9 mouse cellular contexts compared by ENCODE assay signal in genomic region chrX:161790182-161790581, GRCm38 (mm10).
DNase-seq lines count a peak whose midpoint lies in the region; ATAC-seq lines count a peak whose summit lies in the region.
"Had no signal": no experiment of that assay in that cellular context is flagged by ENCODE, and none has a peak within 500 bp of the region (broad histone marks: within the 10 kb centered on the region; RNA-seq: fewer than 3 reads in every experiment).

No protein-coding gene starts in this region.

- H3K27me3 ChIP-seq in kidney, embryonic 16.5 days (ENCODE audit: insufficient read depth, low read length) = peaks cover 23% of the 10 kb centered on the region; the same call in 1 of the 2 replicates
- no peaks in the 10 kb centered on the region for H3K27me3 ChIP-seq in splenic B cell, adult 2 months (ENCODE audit: control insufficient read depth, insufficient read depth, low read length, poor library complexity, severe bottlenecking)
- no peaks in the 10 kb centered on the region for H3K27me3 ChIP-seq in forebrain, embryonic 15.5 days
- no peaks in the 10 kb centered on the region for H3K27me3 ChIP-seq in heart, embryonic 11.5 days (ENCODE audit: control insufficient read depth, insufficient read depth, low read length)

- H3K4me2 ChIP-seq in kidney, embryonic 16.5 days (replicated peaks; ENCODE audit: low read depth, low read length) = no peak overlapping the region
- H3K4me2 ChIP-seq in forebrain, embryonic 15.5 days (replicated peaks) = no peak overlapping the region
- no peak overlapping the region for H3K4me2 ChIP-seq in heart, embryonic 11.5 days
- H3K4me2 ChIP-seq: heart, embryonic 15.5 days had no signal

- no peak overlapping the region for H3K4me3 ChIP-seq in kidney, embryonic 16.5 days (ENCODE audit: low read length)
- H3K4me3 ChIP-seq in forebrain, embryonic 15.5 days = no peak overlapping the region
- H3K4me3 ChIP-seq in heart, embryonic 11.5 days (ENCODE audit: low read depth, low read length) = no peak overlapping the region
- H3K4me3 ChIP-seq: heart, embryonic 15.5 days had no signal

- H3K9me3 ChIP-seq in kidney, embryonic 16.5 days (ENCODE audit: low read length) = no peaks in the 10 kb centered on the region
- H3K9me3 ChIP-seq in forebrain, embryonic 15.5 days = no peaks in the 10 kb centered on the region
- no peaks in the 10 kb centered on the region for H3K9me3 ChIP-seq in heart, embryonic 11.5 days (replicated peaks; ENCODE audit: control insufficient read depth, low read length)
- H3K9me3 ChIP-seq: heart, embryonic 15.5 days had no signal

- H3K4me1 ChIP-seq in kidney, embryonic 16.5 days (ENCODE audit: insufficient read depth, low read length) = no peaks in the 10 kb centered on the region
- H3K4me1 ChIP-seq in forebrain, embryonic 15.5 days = no peaks in the 10 kb centered on the region
- H3K4me1 ChIP-seq in heart, embryonic 11.5 days (ENCODE audit: control insufficient read depth, insufficient read depth, low read length) = no peaks in the 10 kb centered on the region
- H3K4me1 ChIP-seq: heart, embryonic 15.5 days had no signal

- DNase-seq in heart, postnatal 10 days = peak; percentile 32 to 35
- no peak for DNase-seq in heart, postnatal 25 days (ENCODE audit: low spot score)
- peak; percentile 17 for DNase-seq in right cerebral cortex, adult 18-20 months
- no peak for DNase-seq in right cerebral cortex, postnatal 14 days
- DNase-seq in splenic B cell, adult 2 months (ENCODE audit: low read depth, low spot score) = peak; percentile 0

- H3K36me3 ChIP-seq in kidney, embryonic 16.5 days (ENCODE audit: insufficient read depth, low read length) = no peaks in the 10 kb centered on the region
- no peaks in the 10 kb centered on the region for H3K36me3 ChIP-seq in splenic B cell, adult 2 months (ENCODE audit: control insufficient read depth, insufficient read depth, low read length, poor library complexity, severe bottlenecking)
- H3K36me3 ChIP-seq in forebrain, embryonic 15.5 days = no peaks in the 10 kb centered on the region
- H3K36me3 ChIP-seq in heart, embryonic 11.5 days (ENCODE audit: control insufficient read depth, insufficient read depth, low read length) = no peaks in the 10 kb centered on the region
- H3K36me3 ChIP-seq: heart, embryonic 15.5 days had no signal

- H3K9ac ChIP-seq in kidney, embryonic 16.5 days (replicated peaks; ENCODE audit: low read length) = no peak overlapping the region
- no peak overlapping the region for H3K9ac ChIP-seq in forebrain, embryonic 15.5 days (replicated peaks)
- no peak overlapping the region for H3K9ac ChIP-seq in heart, embryonic 11.5 days (ENCODE audit: low read depth, low read length)
- H3K9ac ChIP-seq: heart, embryonic 15.5 days had no signal

- peak; percentile 35; the same call in 1 of the 2 replicates for ATAC-seq in kidney, embryonic 16.5 days (ENCODE audit: low FRiP score, low TSS enrichment)
- no peak for ATAC-seq in forebrain, embryonic 15.5 days (replicated peaks)
- ATAC-seq in heart, embryonic 11.5 days (replicated peaks; ENCODE audit: insufficient number of reproducible peaks, low FRiP score, low TSS enrichment) = no peak

- H3K27ac ChIP-seq in kidney, embryonic 16.5 days (ENCODE audit: low read length) = no peak overlapping the region
- H3K27ac ChIP-seq in forebrain, embryonic 15.5 days (replicated peaks) = no peak overlapping the region
- H3K27ac ChIP-seq in heart, embryonic 11.5 days (ENCODE audit: low read depth, low read length) = no peak overlapping the region
- H3K27ac ChIP-seq: heart, embryonic 15.5 days had no signal

- intact Hi-C loops in heart, postnatal 10 days (cut with DNase I) = loop anchor here (2.0 kb wide), 1 partner anchor 391 kb away; no protein-coding TSS in a partner anchor
- intact Hi-C loops in heart, postnatal 25 days (cut with DNase I) = loop anchor here (1.0 kb wide), 1 partner anchor 391 kb away; no protein-coding TSS in a partner anchor

- 21% methylated on average over 6 of the region's 6 CpGs for WGBS in kidney, embryonic 16.5 days
- WGBS in forebrain, embryonic 15.5 days = 26% methylated on average over 6 of the region's 6 CpGs
- WGBS in heart, embryonic 11.5 days (ENCODE audit: insufficient replicate concordance) = 22% methylated on average over 6 of the region's 6 CpGs

Comparison
In these comparisons a context has a peak if more than half of its experiments do, and no peak if none do; other contexts are left out.
1. DNase-seq: peak in heart, postnatal 10 days (2 of 2), right cerebral cortex, adult 18-20 months (single experiment) and splenic B cell, adult 2 months (single experiment); none in heart, postnatal 25 days (single experiment) and right cerebral cortex, postnatal 14 days (single experiment).